In the genomic region with DNA sequence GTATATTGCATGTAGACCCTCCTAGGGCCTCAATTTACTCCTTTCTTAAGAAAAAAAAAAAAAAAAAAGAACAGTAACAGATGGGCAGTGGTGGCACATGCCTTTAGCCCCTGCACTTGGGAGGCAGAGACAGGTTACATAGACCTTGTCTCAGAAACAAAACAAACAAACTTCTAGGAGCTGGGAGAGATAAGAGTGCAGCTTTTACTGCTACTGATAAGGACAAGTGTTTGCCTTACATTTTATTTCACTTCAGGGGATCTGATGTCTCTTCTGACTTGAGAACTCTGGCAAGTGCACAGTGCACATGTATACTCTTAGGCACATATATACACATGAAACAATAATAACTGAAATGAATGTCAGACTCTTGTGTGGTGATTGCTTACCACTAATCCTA, we compare ENCODE assay signal across 1 mouse cellular context.
TF ChIP-seq lines count a peak whose summit lies in the region.

No protein-coding gene starts in this region.

TF ChIP-seq in MEL, 35 proteins besides CTCF, POLR2A, EP300 and RAD21 (continued from another document):
- no peak for TF ChIP-seq TBP (IDR thresholded peaks at IDR 0.05; ENCODE audit: low read depth, low read length)
- TF ChIP-seq CHD1 (IDR thresholded peaks at IDR 0.05; ENCODE audit: low read depth, low read length): no peak
- TF ChIP-seq ZC3H11A (IDR thresholded peaks at IDR 0.05; ENCODE audit: low read depth, low read length): no peak
- peak; percentile 35; the same call in 1 of the 2 replicates for TF ChIP-seq ZNF384 (IDR thresholded peaks at IDR 0.05; ENCODE audit: low read depth, low read length)
- no peak for TF ChIP-seq MEF2A (IDR thresholded peaks at IDR 0.05; ENCODE audit: extremely low read depth, insufficient replicate concordance, low read depth, low read length, poor library complexity, severe bottlenecking)
- TF ChIP-seq TCF12 (IDR thresholded peaks at IDR 0.05; ENCODE audit: low read depth, low read length): peak; percentile 73
- TF ChIP-seq SIN3A (IDR thresholded peaks at IDR 0.05; ENCODE audit: low read length): peak; percentile 78
- 0 out of 2 replicates have a peak, but pooled peaks have one; percentile 15 for TF ChIP-seq TAL1 (IDR thresholded peaks at IDR 0.05; ENCODE audit: low read length)
- no peak for TF ChIP-seq UBTF (IDR thresholded peaks at IDR 0.05; ENCODE audit: borderline replicate concordance, insufficient read depth, low read depth, low read length)
- peak; percentile 60 for TF ChIP-seq RCOR1 (IDR thresholded peaks at IDR 0.05; ENCODE audit: low read depth, low read length)
- TF ChIP-seq ETS1 (IDR thresholded peaks at IDR 0.05; ENCODE audit: low read depth, low read length): peak; percentile 85
- TF ChIP-seq NRF1 (IDR thresholded peaks at IDR 0.05; ENCODE audit: insufficient read depth, low read depth, low read length, poor library complexity, severe bottlenecking): no peak; the same call in 1 of the 2 replicates
- no peak for TF ChIP-seq POLR2AphosphoS5 (IDR thresholded peaks at IDR 0.05; ENCODE audit: borderline replicate concordance, low read depth, low read length)
- TF ChIP-seq JUND (IDR thresholded peaks at IDR 0.05; ENCODE audit: low read depth, low read length): no peak
- TF ChIP-seq MAFK (IDR thresholded peaks at IDR 0.05; ENCODE audit: borderline replicate concordance, low read depth, low read length): no peak
- TF ChIP-seq GATA1 (IDR thresholded peaks at IDR 0.05; ENCODE audit: low read depth, low read length): peak; percentile 94
- TF ChIP-seq MAZ (IDR thresholded peaks at IDR 0.05; ENCODE audit: low read depth, low read length): peak; percentile 39
- TF ChIP-seq MAX (IDR thresholded peaks at IDR 0.05; ENCODE audit: low read length): peak; percentile 35; the same call in 1 of the 2 replicates
- no peak for TF ChIP-seq MYB (IDR thresholded peaks at IDR 0.05; ENCODE audit: low read depth, low read length)
- no peak for TF ChIP-seq NELFE (IDR thresholded peaks at IDR 0.05; ENCODE audit: low read depth, low read length)
- TF ChIP-seq ELF1 (IDR thresholded peaks at IDR 0.05; ENCODE audit: low read depth, low read length): no peak
- peak; percentile 75 for TF ChIP-seq MXI1 (IDR thresholded peaks at IDR 0.05; ENCODE audit: low read depth, low read length)
